Mouse (Mus musculus) embryonic facial prominence, embryonic 14.5 days (tissue): ENCODE results near the gene Dhrs3. TPM values are rescaled to one million over a fixed set of nuclear protein-coding genes. Genes with fewer than 3 reads are reported as not detected.
A peak's percentile ranks its signal among the peaks of the same experiment; 100 is the strongest.

ENCODE experiments used
- ATAC-seq: fragments of 200-750 bp; cut with Nextera tagmentation; 2 replicates; pipeline ENCODE4 v1.8.0; 2017; ENCODE audit warnings: low read depth, moderate number of reproducible peaks, moderate TSS enrichment
- DNase-seq: peaks from one replicate; pipeline ENCODE4 v3.0.0-alpha.2; 2015; ENCODE audit warnings: low spot score
- H3K27ac ChIP-seq: fragments of 300-500 bp; sonication (generic); replicated peaks from 2 replicates; pipeline ENCODE4 v1.5.1; 2014; ENCODE audit warnings: low read depth, mild to moderate bottlenecking, low read length, moderate library complexity
- H3K27me3 ChIP-seq: fragments of 300-500 bp; sonication (generic); replicated peaks from 2 replicates; pipeline ENCODE4 v1.6.1; 2014; ENCODE audit warnings: low read length; ENCODE audit not compliant: control insufficient read depth, insufficient read depth
- H3K36me3 ChIP-seq: fragments of 300-500 bp; sonication (generic); 2 replicates; pipeline ENCODE4 v1.6.1; 2014; ENCODE audit warnings: low read length, mixed read lengths; ENCODE audit not compliant: control insufficient read depth, insufficient read depth
- H3K4me1 ChIP-seq: fragments of 300-500 bp; sonication (generic); 2 replicates; pipeline ENCODE4 v1.6.1; 2014; ENCODE audit warnings: antibody characterized with exemption, low read length; ENCODE audit not compliant: control insufficient read depth, insufficient read depth
- H3K4me2 ChIP-seq: fragments of 300-500 bp; sonication (generic); 2 replicates; pipeline ENCODE4 v1.6.1; 2014; ENCODE audit warnings: low read depth, mild to moderate bottlenecking, low read length, moderate library complexity, mixed read lengths
- H3K4me3 ChIP-seq: fragments of 300-500 bp; sonication (generic); 2 replicates; pipeline ENCODE4 v1.5.1; 2014; ENCODE audit warnings: low read depth, mild to moderate bottlenecking, low read length
- H3K9ac ChIP-seq: fragments of 300-500 bp; sonication (generic); 2 replicates; pipeline ENCODE4 v1.6.1; 2014; ENCODE audit warnings: low read depth, mild to moderate bottlenecking, low read length, moderate library complexity, mixed read lengths
- H3K9me3 ChIP-seq: fragments of 300-500 bp; sonication (generic); 2 replicates; pipeline ENCODE4 v1.6.1; 2016; ENCODE audit warnings: low read length; ENCODE audit not compliant: control insufficient read depth
- WGBS: fragments of 180-500 bp; shearing (Covaris S2); extraction: QIAGEN DNeasy Blood & Tissue Kit; methylation state at CpG from one replicate; pipeline ENCODE4 v1.1.7; 2014; 5-methylcytosine and 5-hydroxymethylcytosine counted together
- polyA plus RNA-seq: library from polyadenylated mRNA; unstranded; fragments of >200 nt; fragmentation: Nextera tagmentation; extraction: Ambion mirVana; gene quantifications from 2 replicates; pipeline ENCODE4 v1.2.1, GENCODE M21; 2014

Gene Dhrs3
- polyA plus RNA-seq, 1 experiment from 2014 or later: 67.4 TPM

GRCm38 (mm10) chr4:144903932-144904331 lies 11.3 kb downstream of the Dhrs3 start:
- ATAC-seq: no peak
- WGBS: 54% methylated on average over 3 of the region's 3 CpGs

GRCm38 (mm10) chr4:144905128-144905527 lies 12.5 kb downstream of the Dhrs3 start:
- no peak overlapping the region for H3K27ac ChIP-seq
- H3K27me3 ChIP-seq: no peaks in the 10 kb centered on the region
- H3K9ac ChIP-seq: no peak overlapping the region
- no peaks in the 10 kb centered on the region for H3K4me1 ChIP-seq
- ATAC-seq (no peak), DNase-seq (no peak)
- WGBS: 77% methylated on average over 5 of the region's 5 CpGs
- H3K4me3 ChIP-seq: no peak overlapping the region
- 0 out of 2 replicates have a peak, but pooled peaks cover 15% of the 10 kb centered on the region for H3K36me3 ChIP-seq
- H3K9me3 ChIP-seq: no peaks in the 10 kb centered on the region
- no peak overlapping the region for H3K4me2 ChIP-seq

More at GRCm38 (mm10) chr4:144903932-144904331, 11.3 kb downstream of the Dhrs3 start:
- no peaks in the 10 kb centered on the region for H3K4me1 ChIP-seq
- no peaks in the 10 kb centered on the region for H3K9me3 ChIP-seq
- H3K27me3 ChIP-seq: no peaks in the 10 kb centered on the region
- peaks cover 17% of the 10 kb centered on the region; the same call in 1 of the 2 replicates for H3K36me3 ChIP-seq
- DNase-seq: peak; percentile 11
- H3K4me3 ChIP-seq: no peak overlapping the region
- no peak overlapping the region for H3K4me2 ChIP-seq
- H3K9ac ChIP-seq: no peak overlapping the region
- H3K27ac ChIP-seq: no peak overlapping the region

GRCm38 (mm10) chr4:144906001-144906889 lies 13.6 kb downstream of the Dhrs3 start:
- 77% methylated on average over 8 of the region's 8 CpGs for WGBS
- Histone ChIP-seq H3K9ac (no peak overlapping the region), H3K27ac (no peak overlapping the region), H3K36me3 (0 out of 2 replicates have a peak, but pooled peaks cover 15% of the 10 kb centered on the region), H3K4me3 (no peak overlapping the region), H3K9me3 (no peaks in the 10 kb centered on the region), H3K27me3 (no peaks in the 10 kb centered on the region), H3K4me2 (no peak overlapping the region), H3K4me1 (no peaks in the 10 kb centered on the region)
- ATAC-seq (peak; percentile 27; the same call in 1 of the 2 replicates), DNase-seq (no peak)

GRCm38 (mm10) chr4:144906978-144907703 lies 14.5 kb downstream of the Dhrs3 start:
- no peak for ATAC-seq
- Histone ChIP-seq H3K9me3 (no peaks in the 10 kb centered on the region), H3K36me3 (0 out of 2 replicates have a peak, but pooled peaks cover 15% of the 10 kb centered on the region), H3K4me3 (no peak overlapping the region), H3K27ac (no peak overlapping the region), H3K4me1 (no peaks in the 10 kb centered on the region), H3K4me2 (no peak overlapping the region), H3K27me3 (no peaks in the 10 kb centered on the region), H3K9ac (no peak overlapping the region)
- 79% methylated on average over 4 of the region's 4 CpGs for whole genome bisulfite sequencing
- no peak for DNase-seq

GRCm38 (mm10) chr4:144908825-144909224 lies 16.2 kb downstream of the Dhrs3 start:
- Histone ChIP-seq H3K9me3 (no peaks in the 10 kb centered on the region), H3K36me3 (0 out of 2 replicates have a peak, but pooled peaks cover 7% of the 10 kb centered on the region), H3K27ac (no peak overlapping the region), H3K9ac (no peak overlapping the region), H3K4me3 (no peak overlapping the region), H3K4me2 (no peak overlapping the region), H3K27me3 (no peaks in the 10 kb centered on the region), H3K4me1 (no peaks in the 10 kb centered on the region)
- DNase-seq (no peak), ATAC-seq (no peak)

- no peak for DNase-seq
- no peaks in the 10 kb centered on the region for H3K27me3 ChIP-seq
Observed at GRCm38 (mm10) chr4:144910281-144910680, 17.7 kb downstream of the Dhrs3 start.

GRCm38 (mm10) chr4:144913298-144914152 lies 20.9 kb downstream of the Dhrs3 start:
- 0 out of 2 replicates have a peak, but pooled peaks cover under 1% of the 10 kb centered on the region for H3K36me3 ChIP-seq
- H3K4me1 ChIP-seq: no peaks in the 10 kb centered on the region

More at GRCm38 (mm10) chr4:144910281-144910680, 17.7 kb downstream of the Dhrs3 start:
- no peak overlapping the region for H3K9ac ChIP-seq
- no peak overlapping the region for H3K4me3 ChIP-seq
- no peak for ATAC-seq
- no peaks in the 10 kb centered on the region for H3K9me3 ChIP-seq
- H3K36me3 ChIP-seq: no peaks in the 10 kb centered on the region
- H3K4me1 ChIP-seq: no peaks in the 10 kb centered on the region
- WGBS: 70% methylated on average over 3 of the region's 3 CpGs
- H3K27ac ChIP-seq: no peak overlapping the region
- H3K4me2 ChIP-seq: no peak overlapping the region

GRCm38 (mm10) chr4:144916520-144916919 lies 23.9 kb downstream of the Dhrs3 start:
- Histone ChIP-seq H3K27ac (no peak overlapping the region), H3K27me3 (no peaks in the 10 kb centered on the region), H3K9me3 (no peaks in the 10 kb centered on the region), H3K4me2 (no peak overlapping the region), H3K4me3 (no peak overlapping the region), H3K4me1 (no peaks in the 10 kb centered on the region), H3K36me3 (peaks cover 29% of the 10 kb centered on the region), H3K9ac (no peak overlapping the region)
- DNase-seq (no peak), ATAC-seq (no peak)
- 86% methylated on average over 6 of the region's 6 CpGs for WGBS

More at GRCm38 (mm10) chr4:144913298-144914152, 20.9 kb downstream of the Dhrs3 start:
- no peaks in the 10 kb centered on the region for H3K27me3 ChIP-seq
- H3K9me3 ChIP-seq: no peaks in the 10 kb centered on the region
- H3K4me3 ChIP-seq: no peak overlapping the region
- H3K27ac ChIP-seq: no peak overlapping the region
- no peak overlapping the region for H3K4me2 ChIP-seq
- no peak for ATAC-seq
- no peak for DNase-seq
- H3K9ac ChIP-seq: no peak overlapping the region
- 87% methylated on average over 6 of the region's 6 CpGs for WGBS
